Mouse (Mus musculus) liver, postnatal 0 days (tissue): ENCODE data around the gene Ear6. TPM values are rescaled to one million over a fixed set of nuclear protein-coding genes. Genes with fewer than 3 reads are reported as not detected.

Source experiments
- ATAC-seq: fragments of 200-750 bp; cut with Nextera tagmentation; 2 replicates; pipeline ENCODE4 v1.8.0; 2017; ENCODE audit warnings: mild to moderate bottlenecking, moderate library complexity
- DNase-seq: peaks from one replicate; pipeline ENCODE4 v3.0.0-alpha.2; 2016
- H3K27ac ChIP-seq: fragments of 300-500 bp; sonication (generic); 2 replicates; pipeline ENCODE4 v1.5.1; 2014; ENCODE audit warnings: antibody characterized with exemption, moderate library complexity, mild to moderate bottlenecking, low read depth
- H3K27me3 ChIP-seq: fragments of 300-500 bp; sonication (generic); 2 replicates; pipeline ENCODE4 v1.6.1; 2014; ENCODE audit warnings: low read length, control low read depth, mixed read lengths; ENCODE audit not compliant: insufficient read depth
- H3K36me3 ChIP-seq: fragments of 300-500 bp; sonication (generic); replicated peaks from 2 replicates; pipeline ENCODE4 v1.6.1; 2014; ENCODE audit warnings: mild to moderate bottlenecking, control low read depth, low read length, moderate library complexity, mixed read lengths; ENCODE audit not compliant: insufficient read depth
- H3K4me1 ChIP-seq: fragments of 300-500 bp; sonication (generic); 2 replicates; pipeline ENCODE4 v1.6.1; 2014; ENCODE audit warnings: antibody characterized with exemption, mild to moderate bottlenecking, control low read depth; ENCODE audit not compliant: insufficient read depth
- H3K4me2 ChIP-seq: fragments of 300-500 bp; sonication (generic); 2 replicates; pipeline ENCODE4 v1.6.1; 2014; ENCODE audit warnings: low read depth, mild to moderate bottlenecking, low read length, moderate library complexity, mixed read lengths
- H3K4me3 ChIP-seq: fragments of 300-500 bp; sonication (generic); 2 replicates; pipeline ENCODE4 v1.5.1; 2014; ENCODE audit warnings: low read depth, low read length
- H3K9ac ChIP-seq: fragments of 300-500 bp; sonication (generic); replicated peaks from 2 replicates; pipeline ENCODE4 v1.6.1; 2014; ENCODE audit warnings: mild to moderate bottlenecking, moderate library complexity
- H3K9me3 ChIP-seq: fragments of 300-500 bp; sonication (generic); 2 replicates; pipeline ENCODE4 v1.6.1; 2016; ENCODE audit warnings: mild to moderate bottlenecking, control low read depth, low read length, mixed read lengths
- CTCF ChIP-seq: sonication (generic); IDR thresholded peaks from 2 replicates; pipeline ENCODE4 v1.5.1; 2016; ENCODE audit warnings: antibody characterized with exemption, low read depth
- EP300 ChIP-seq: IDR thresholded peaks from 2 replicates; pipeline ENCODE4 v1.6.1; 2016; ENCODE audit warnings: antibody characterized with exemption, low read depth, mild to moderate bottlenecking
- WGBS: fragments of 180-500 bp; shearing (Covaris S2); extraction: QIAGEN DNeasy Blood & Tissue Kit; methylation state at CpG from one replicate; pipeline ENCODE4 v1.1.7; 2014; ENCODE audit not compliant: insufficient replicate concordance; 5-methylcytosine and 5-hydroxymethylcytosine counted together
- polyA plus RNA-seq: library from polyadenylated mRNA; unstranded; fragments of >200 nt; fragmentation: Nextera tagmentation; extraction: Ambion mirVana; gene quantifications from 2 replicates; pipeline ENCODE4 v1.2.1, GENCODE M21; 2015

The Ear6 gene
- polyA plus RNA-seq, 1 experiment from 2014 or later: 2.7 TPM

DNA sequence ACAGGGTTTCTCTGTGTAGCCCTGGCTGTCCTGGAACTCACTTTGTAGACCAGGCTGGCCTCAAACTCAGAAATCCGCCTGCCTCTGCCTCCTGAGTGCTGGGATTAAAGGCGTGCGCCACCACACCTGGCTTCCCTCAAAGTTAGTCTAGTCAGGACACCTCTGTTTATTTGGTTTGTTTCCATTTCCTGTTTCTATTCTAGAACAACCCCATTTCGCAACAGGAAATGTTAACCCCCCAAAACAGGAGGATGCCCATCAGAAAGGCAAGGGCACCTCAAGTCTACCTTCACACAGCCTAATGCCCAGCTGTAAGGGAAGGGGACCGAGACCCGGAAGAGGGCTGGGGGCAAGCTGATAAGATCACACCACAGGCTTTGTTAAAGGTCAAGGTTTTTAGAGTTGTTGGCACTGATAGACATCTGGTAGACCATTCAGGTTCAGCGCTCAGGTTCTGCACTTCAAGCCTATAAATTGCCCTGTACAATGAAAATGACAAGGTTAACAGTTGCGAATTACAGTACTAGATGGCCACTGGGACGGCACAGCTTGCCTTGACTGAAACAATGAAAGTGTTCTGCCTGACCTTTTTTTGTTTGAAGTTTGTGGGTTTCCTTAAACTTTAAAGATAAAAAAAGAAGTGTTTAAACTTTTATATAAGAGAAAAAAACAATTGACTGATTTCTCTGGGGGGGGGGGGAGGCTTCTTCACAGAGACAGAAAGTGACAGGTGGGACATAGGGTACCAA lies 38.9 kb downstream of the Ear6 start, which contains the start of gene Slc39a2:
Gene Slc39a2, plus strand, starts transcription at position 699 of the 749 bp plus-strand sequence.
- no peak for ATAC-seq

DNA sequence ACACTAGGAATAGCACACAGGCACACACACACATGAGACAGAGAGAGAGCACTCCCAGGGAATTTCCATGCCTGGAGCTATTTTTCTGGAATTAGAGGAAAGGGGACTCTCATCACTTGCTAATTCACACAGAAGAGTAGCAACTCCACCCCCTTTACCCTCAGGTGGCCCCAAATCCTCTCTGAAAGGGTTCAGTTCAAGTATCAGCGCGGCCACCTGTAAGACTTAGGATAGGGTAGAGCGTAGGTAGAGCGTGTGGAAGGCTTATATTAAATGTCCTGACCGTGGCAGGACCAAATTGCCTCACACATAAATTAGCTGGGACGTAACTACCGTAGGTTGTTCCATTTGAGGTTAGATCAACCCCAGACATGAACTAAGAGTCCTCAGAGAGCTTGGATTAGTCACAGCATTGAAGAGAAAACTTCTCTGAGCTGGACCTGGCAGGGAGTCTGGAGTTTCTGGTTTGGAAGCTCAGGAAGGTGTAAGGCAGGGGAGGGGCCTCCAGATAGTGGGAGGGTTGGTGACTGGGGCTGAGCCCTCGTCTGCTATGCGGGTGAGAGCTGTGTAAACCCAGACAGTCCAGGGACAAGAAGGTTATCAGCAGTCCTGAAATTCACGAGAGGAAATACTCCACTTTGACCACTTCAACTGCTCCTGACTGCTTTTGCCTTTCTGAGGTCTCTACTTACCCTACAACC lies 39.7 kb downstream of the Ear6 start:
- peaks cover 26% of the 10 kb centered on the region for H3K36me3 ChIP-seq
- DNase-seq (no peak), ATAC-seq (peak; percentile 38)
- H3K9me3 ChIP-seq: no peaks in the 10 kb centered on the region
- no peak overlapping the region for H3K4me2 ChIP-seq
- no peak for TF ChIP-seq CTCF
- TF ChIP-seq EP300: no peak
- WGBS: 55% methylated on average over 10 of the region's 10 CpGs
- no peak overlapping the region for H3K27ac ChIP-seq
- no peak overlapping the region for H3K4me3 ChIP-seq
- no peaks in the 10 kb centered on the region for H3K27me3 ChIP-seq
- H3K4me1 ChIP-seq: 0 out of 2 replicates have a peak, but pooled peaks cover 3% of the 10 kb centered on the region
- H3K9ac ChIP-seq: no peak overlapping the region

More for the DNA sequence above, 38.9 kb downstream of the Ear6 start, which contains the start of gene Slc39a2:
- TF ChIP-seq CTCF (no peak), EP300 (no peak)
- Histone ChIP-seq H3K27me3 (no peaks in the 10 kb centered on the region), H3K4me1 (0 out of 2 replicates have a peak, but pooled peaks cover 3% of the 10 kb centered on the region), H3K9ac (no peak within 1 kb of the TSS), H3K4me2 (no peak within 1 kb of the TSS), H3K27ac (no peak within 1 kb of the TSS), H3K4me3 (no peak within 1 kb of the TSS), H3K36me3 (peaks cover 26% of the 10 kb centered on the region), H3K9me3 (no peaks in the 10 kb centered on the region)
- DNase-seq: no peak
- 81% methylated on average over 9 of the region's 9 CpGs for WGBS

GRCm38 (mm10) chr14:51893809-51894208 lies 40.3 kb downstream of the Ear6 start:
- Histone ChIP-seq H3K9me3 (no peaks in the 10 kb centered on the region), H3K4me2 (no peak overlapping the region), H3K4me1 (0 out of 2 replicates have a peak, but pooled peaks cover 3% of the 10 kb centered on the region), H3K9ac (no peak overlapping the region), H3K4me3 (no peak overlapping the region), H3K27me3 (no peaks in the 10 kb centered on the region), H3K27ac (no peak overlapping the region), H3K36me3 (peaks cover 22% of the 10 kb centered on the region)
- DNase-seq (no peak), ATAC-seq (peak; percentile 43; the same call in 1 of the 2 replicates)
- TF ChIP-seq CTCF: no peak
- TF ChIP-seq EP300: no peak
- WGBS: 45% methylated on average over 3 of the region's 3 CpGs

- Histone ChIP-seq H3K27ac (no peak overlapping the region), H3K27me3 (no peaks in the 10 kb centered on the region), H3K4me1 (0 out of 2 replicates have a peak, but pooled peaks cover 3% of the 10 kb centered on the region), H3K4me3 (no peak overlapping the region), H3K9me3 (no peaks in the 10 kb centered on the region), H3K4me2 (no peak overlapping the region), H3K9ac (no peak overlapping the region), H3K36me3 (peaks cover 15% of the 10 kb centered on the region)
- DNase-seq (no peak), ATAC-seq (no peak)
- no peak for TF ChIP-seq CTCF
- no peak for TF ChIP-seq EP300
- WGBS: 72% methylated on average over 14 of the region's 14 CpGs
Measured at GRCm38 (mm10) chr14:51895071-51895470, 41.6 kb downstream of the Ear6 start.

DNA sequence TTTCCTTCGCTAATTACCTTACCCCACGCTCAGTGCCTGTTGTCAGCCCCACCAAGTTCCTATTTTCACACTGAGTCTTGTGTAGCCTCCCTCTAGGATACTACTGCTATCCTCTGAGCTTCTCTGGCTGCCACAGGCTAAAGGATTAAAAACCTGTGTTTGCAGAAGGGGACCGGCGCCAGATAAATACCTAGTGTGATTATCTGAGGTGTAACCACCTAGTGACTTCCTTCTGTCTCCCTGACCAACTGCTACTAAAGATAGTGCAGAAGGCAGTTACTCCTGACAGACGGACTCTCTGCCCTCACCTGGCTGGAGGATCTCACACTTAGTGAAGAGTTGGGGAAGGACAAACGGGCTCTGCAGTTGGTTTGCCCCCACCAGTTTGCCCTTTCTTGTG lies 42.5 kb downstream of the Ear6 start:
- no peaks in the 10 kb centered on the region for H3K27me3 ChIP-seq
- no peak overlapping the region for H3K4me3 ChIP-seq
- H3K4me2 ChIP-seq: no peak overlapping the region
- no peaks in the 10 kb centered on the region for H3K9me3 ChIP-seq
- H3K4me1 ChIP-seq: 0 out of 2 replicates have a peak, but pooled peaks cover 3% of the 10 kb centered on the region
- WGBS: 53% methylated on average over 6 of the region's 6 CpGs
- H3K9ac ChIP-seq: no peak overlapping the region
- no peak overlapping the region for H3K27ac ChIP-seq
- TF ChIP-seq CTCF: no peak
- no peak for TF ChIP-seq EP300
- DNase-seq (no peak), ATAC-seq (no peak)
- H3K36me3 ChIP-seq: peaks cover 9% of the 10 kb centered on the region

DNA sequence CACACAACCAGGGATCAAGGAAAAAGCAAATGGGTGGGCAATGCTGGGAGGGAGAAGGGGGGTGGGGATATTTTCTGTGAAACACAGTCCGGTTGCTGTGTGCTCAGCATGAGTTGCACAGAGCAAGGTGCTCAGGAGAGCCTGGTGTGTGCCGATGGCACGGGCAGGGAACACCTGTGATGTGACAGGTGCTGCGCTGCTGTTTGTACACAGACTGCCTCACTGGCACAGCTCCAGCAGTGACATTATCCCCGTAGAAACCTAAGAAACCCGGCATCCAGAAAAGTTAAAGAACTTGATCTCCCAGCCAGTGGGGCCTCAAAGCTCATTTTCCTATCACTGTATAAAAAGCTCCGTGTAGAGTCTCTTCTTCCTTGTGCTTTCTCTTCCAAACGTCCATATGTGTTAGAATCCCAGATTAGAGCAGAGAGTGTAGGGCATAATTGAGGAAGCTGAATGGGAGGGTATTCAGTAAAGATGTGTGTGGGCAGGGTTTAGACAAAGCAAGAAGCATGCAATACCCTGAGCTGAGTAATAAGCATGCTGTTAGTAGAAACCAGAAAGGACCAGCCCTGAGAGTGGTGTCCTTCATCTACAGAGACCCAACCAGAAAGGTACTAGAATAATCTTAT lies 43.2 kb downstream of the Ear6 start:
- Histone ChIP-seq H3K27me3 (no peaks in the 10 kb centered on the region), H3K4me3 (no peak overlapping the region), H3K27ac (no peak overlapping the region), H3K9ac (no peak overlapping the region), H3K4me1 (0 out of 2 replicates have a peak, but pooled peaks cover 3% of the 10 kb centered on the region), H3K36me3 (peaks cover 3% of the 10 kb centered on the region; the same call in 1 of the 2 replicates), H3K9me3 (no peaks in the 10 kb centered on the region), H3K4me2 (no peak overlapping the region)
- 65% methylated on average over 8 of the region's 8 CpGs for WGBS
- no peak for TF ChIP-seq EP300
- no peak for TF ChIP-seq CTCF
- DNase-seq (no peak), ATAC-seq (no peak)
